Mouse (Mus musculus): ENCODE data around the gene Gm9733. TPM values are rescaled to one million over a fixed set of nuclear protein-coding genes. Genes with fewer than 3 reads are reported as not detected.

Gm9733 gene
- polyA plus RNA-seq, 1 experiment, result 0.19 TPM

GRCm38 (mm10) chr3:15284424-15285328 lies 47.4 kb downstream of the Gm9733 start:
- TF ChIP-seq POLR2A (IDR thresholded peaks at IDR 0.05; ENCODE audit: low read depth, low read length) (no peak), CTCF (conservative IDR thresholded peaks at IDR 0.05; ENCODE audit: insufficient read depth, insufficient read length, low read depth, low read length) (no peak)
- Histone ChIP-seq H3K4me1 (ENCODE audit: control insufficient read depth, insufficient read depth, low read length) (no peaks in the 10 kb centered on the region), H3K4me3 (ENCODE audit: insufficient read depth, low read depth, low read length) (no peak overlapping the region), H3K27me3 (replicated peaks; ENCODE audit: control insufficient read depth, insufficient read depth, low read length) (no peaks in the 10 kb centered on the region), H3K27ac (ENCODE audit: insufficient read depth, low read depth, low read length) (0 out of 2 replicates have a peak overlapping the region, but pooled peaks have one; percentile 38), H3K36me3 (ENCODE audit: control insufficient read depth, insufficient read depth, low read length) (no peaks in the 10 kb centered on the region)
- peak; percentile 14 for DNase-seq
- WGBS, result 79% methylated on average over 6 of the region's 6 CpGs

DNA sequence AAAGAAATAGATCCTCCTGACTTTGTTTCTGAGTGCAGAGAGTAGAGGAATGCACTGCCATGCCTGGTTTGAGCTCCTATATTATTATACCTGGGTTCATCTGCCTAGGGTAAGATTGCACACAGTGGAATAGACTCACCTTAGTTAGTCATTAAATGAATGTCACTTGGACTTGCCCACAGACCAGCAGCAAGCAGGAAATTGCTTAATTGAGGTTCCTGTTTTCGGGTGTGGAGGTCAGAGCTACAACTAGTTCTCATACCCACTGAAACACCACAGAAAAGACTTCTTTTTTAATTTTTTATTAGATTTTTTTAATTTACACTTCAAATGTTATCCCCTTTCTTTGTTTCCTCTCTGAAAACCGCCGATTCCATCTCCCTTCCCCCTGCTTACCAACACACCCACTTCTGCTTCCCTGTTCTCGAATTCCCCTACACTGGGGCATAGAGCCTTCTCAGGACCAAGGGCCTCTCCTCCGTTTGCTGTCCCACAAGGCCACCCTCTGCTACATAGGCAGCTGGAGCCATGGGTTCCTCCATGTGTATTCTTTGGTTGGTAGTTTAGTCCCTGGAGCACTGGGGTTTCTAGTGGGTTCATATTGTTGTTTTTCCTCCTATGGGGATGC lies 56.1 kb downstream of the Gm9733 start:
- TF ChIP-seq CTCF (conservative IDR thresholded peaks at IDR 0.05; ENCODE audit: insufficient read depth, insufficient read length, low read depth, low read length), result no peak
- TF ChIP-seq POLR2A (IDR thresholded peaks at IDR 0.05; ENCODE audit: low read depth, low read length), result no peak
- H3K27ac ChIP-seq (ENCODE audit: insufficient read depth, low read depth, low read length), result no peak overlapping the region
- WGBS, result 67% methylated on average over 5 of the region's 5 CpGs
- no peaks in the 10 kb centered on the region for H3K4me1 ChIP-seq (ENCODE audit: control insufficient read depth, insufficient read depth, low read length)
- no peak for DNase-seq
- no peaks in the 10 kb centered on the region for H3K27me3 ChIP-seq (replicated peaks; ENCODE audit: control insufficient read depth, insufficient read depth, low read length)
- H3K4me3 ChIP-seq (ENCODE audit: insufficient read depth, low read depth, low read length), result no peak overlapping the region
- H3K36me3 ChIP-seq (ENCODE audit: control insufficient read depth, insufficient read depth, low read length), result no peaks in the 10 kb centered on the region

DNA sequence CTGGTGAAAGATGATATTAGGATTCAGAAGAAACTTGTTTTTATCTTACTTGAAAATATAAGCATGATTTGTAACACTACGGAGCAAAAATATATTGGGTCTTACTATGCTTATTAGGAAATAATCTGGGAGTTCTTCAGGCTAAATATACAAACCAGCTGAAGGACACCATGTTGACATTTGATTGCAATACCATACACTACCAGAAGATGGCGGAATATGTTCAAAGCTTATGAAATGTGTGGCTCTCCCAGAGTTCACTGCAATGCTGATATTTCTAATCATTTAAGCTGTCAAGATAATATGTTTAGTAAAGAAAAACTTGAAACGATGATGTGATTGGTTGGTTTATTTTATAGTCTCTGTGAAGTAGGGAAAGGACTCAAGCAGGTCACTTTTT lies 67.7 kb downstream of the Gm9733 start:
- no peaks in the 10 kb centered on the region for H3K27me3 ChIP-seq (replicated peaks; ENCODE audit: control insufficient read depth, insufficient read depth, low read length)
- no peaks in the 10 kb centered on the region for H3K4me1 ChIP-seq (ENCODE audit: control insufficient read depth, insufficient read depth, low read length)
- H3K27ac ChIP-seq (ENCODE audit: insufficient read depth, low read depth, low read length), result no peak overlapping the region
- no peaks in the 10 kb centered on the region for H3K36me3 ChIP-seq (ENCODE audit: control insufficient read depth, insufficient read depth, low read length)
- DNase-seq, result peak; percentile 49
- TF ChIP-seq CTCF (conservative IDR thresholded peaks at IDR 0.05; ENCODE audit: insufficient read depth, insufficient read length, low read depth, low read length), result peak; percentile 27
- TF ChIP-seq POLR2A (IDR thresholded peaks at IDR 0.05; ENCODE audit: low read depth, low read length), result no peak
- no peak overlapping the region for H3K4me3 ChIP-seq (ENCODE audit: insufficient read depth, low read depth, low read length)
- WGBS, result 8% methylated on average over 3 of the region's 3 CpGs

GRCm38 (mm10) chr3:15255726-15256125 lies 76.4 kb downstream of the Gm9733 start:
- Histone ChIP-seq H3K27ac (ENCODE audit: insufficient read depth, low read depth, low read length) (no peak overlapping the region), H3K27me3 (replicated peaks; ENCODE audit: control insufficient read depth, insufficient read depth, low read length) (no peaks in the 10 kb centered on the region), H3K4me1 (ENCODE audit: control insufficient read depth, insufficient read depth, low read length) (no peaks in the 10 kb centered on the region), H3K4me3 (ENCODE audit: insufficient read depth, low read depth, low read length) (no peak overlapping the region), H3K36me3 (ENCODE audit: control insufficient read depth, insufficient read depth, low read length) (no peaks in the 10 kb centered on the region)
- no peak for DNase-seq
- WGBS, result 75% methylated on average over 6 of the region's 6 CpGs
- no peak for TF ChIP-seq POLR2A (IDR thresholded peaks at IDR 0.05; ENCODE audit: low read depth, low read length)
- no peak for TF ChIP-seq CTCF (conservative IDR thresholded peaks at IDR 0.05; ENCODE audit: insufficient read depth, insufficient read length, low read depth, low read length)

Other genes starting within 250 kb of the Gm9733 start
- 0.41 and 0.55 TPM in 2 replicates for gene Sirpb1a, start 94.2 kb upstream of the Gm9733 start, polyA plus RNA-seq (2012; rRNA removed)
- 0.06 TPM in 1 of 2 replicates, not detected in the other for gene Sirpb1b, start 242.8 kb upstream of the Gm9733 start, polyA plus RNA-seq (2012; rRNA removed)

Measured in kidney, adult 2 months (tissue).